Mouse (Mus musculus) thymus, adult 2 months (tissue): Measurements from ENCODE around the gene Hapln4.

Experiments used
- CTCF ChIP-seq: fragments of 200-500 bp; IDR thresholded peaks from 2 replicates; pipeline ENCODE4 v1.5.1; 2012; ENCODE audit warnings: mild to moderate bottlenecking, control low read depth, low read length, moderate library complexity, borderline replicate concordance; ENCODE audit not compliant: control insufficient read depth, poor library complexity, insufficient read depth; ENCODE audit errors: extremely low read depth
- POLR2A ChIP-seq: fragments of 200-500 bp; IDR thresholded peaks from 2 replicates; pipeline ENCODE4 v1.6.1; 2012; ENCODE audit warnings: mild to moderate bottlenecking, low read length, control low read depth, moderate library complexity; ENCODE audit not compliant: control insufficient read depth, poor library complexity, insufficient read depth; ENCODE audit errors: extremely low read depth

DNA sequence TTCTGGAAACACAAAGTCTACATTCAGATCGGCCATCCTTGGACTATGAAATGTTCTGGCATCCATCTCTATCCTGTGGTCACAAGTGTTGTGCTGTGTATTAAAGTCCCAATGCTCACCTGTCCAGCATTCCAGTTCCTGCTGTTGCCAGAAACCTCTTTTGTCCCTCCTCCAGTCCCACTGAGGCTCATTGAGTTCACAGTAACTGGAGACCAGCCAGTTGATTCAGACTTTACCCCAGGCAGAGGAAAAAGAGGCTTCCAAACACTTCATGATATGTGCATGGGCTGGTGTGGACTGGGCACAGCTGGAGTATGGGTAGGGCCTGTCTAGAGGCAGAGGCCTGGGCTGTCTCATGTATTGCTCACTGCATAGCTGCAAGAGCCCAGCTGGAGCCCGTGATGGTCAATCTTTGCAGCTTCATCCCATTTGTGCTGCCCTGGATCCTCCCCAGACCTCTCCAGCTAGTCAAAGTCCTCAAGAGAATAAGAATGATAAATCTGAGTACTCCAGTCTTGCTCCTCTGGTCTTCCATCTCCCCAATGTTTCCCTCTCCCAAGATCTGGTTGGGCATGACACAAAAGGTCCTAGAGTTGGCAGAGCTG, 11.3 kb upstream of the Hapln4 start:
- TF ChIP-seq CTCF, result no peak
- TF ChIP-seq POLR2A, result no peak
